Comparison of ENCODE assay signal across 8 mouse cellular contexts in genomic region chr10:128493319-128493694, GRCm38 (mm10). TPM values are rescaled to one million over a fixed set of nuclear protein-coding genes. Genes with fewer than 3 reads are reported as not detected.
DNase-seq lines count a peak whose midpoint lies in the region; ATAC-seq and TF ChIP-seq lines count a peak whose summit lies in the region.

No protein-coding gene starts in this region.

- H3K9me3 ChIP-seq in heart, embryonic 11.5 days (replicated peaks; ENCODE audit: control insufficient read depth, low read length), result no peaks in the 10 kb centered on the region
- H3K9me3 ChIP-seq in limb, embryonic 14.5 days (ENCODE audit: control insufficient read depth, low read length), result no peaks in the 10 kb centered on the region
- H3K9me3 ChIP-seq in stomach, embryonic 15.5 days, result no peaks in the 10 kb centered on the region

- no peak for DNase-seq in heart, adult 11 months
- peak; percentile 56 for DNase-seq in CD4-positive helper T cell, adult 2 months (ENCODE audit: low read depth, low spot score)
- peak; percentile 20 for DNase-seq in limb, embryonic 14.5 days (ENCODE audit: low spot score)
- DNase-seq in right cerebral cortex, postnatal 10 days (ENCODE audit: low spot score in 2 of 2), result no peak
- no peak for DNase-seq in lung, postnatal 4 days

- H3K36me3 ChIP-seq in heart, embryonic 11.5 days (ENCODE audit: control insufficient read depth, insufficient read depth, low read length), result peaks cover 21% of the 10 kb centered on the region
- H3K36me3 ChIP-seq in limb, embryonic 14.5 days (ENCODE audit: control insufficient read depth, insufficient read depth, low read length), result peaks cover 36% of the 10 kb centered on the region
- H3K36me3 ChIP-seq in stomach, embryonic 15.5 days, result peaks cover 31% of the 10 kb centered on the region

- no peaks in the 10 kb centered on the region for H3K27me3 ChIP-seq in heart, embryonic 11.5 days (ENCODE audit: control insufficient read depth, insufficient read depth, low read length)
- H3K27me3 ChIP-seq in limb, embryonic 14.5 days (ENCODE audit: control insufficient read depth, insufficient read depth, low read length), result no peaks in the 10 kb centered on the region
- H3K27me3 ChIP-seq in stomach, embryonic 15.5 days (replicated peaks), result no peaks in the 10 kb centered on the region

- peak overlapping the region; percentile 98 for H3K9ac ChIP-seq in heart, embryonic 11.5 days (ENCODE audit: low read depth, low read length)
- H3K9ac ChIP-seq in limb, embryonic 14.5 days (ENCODE audit: low read depth, low read length, severe bottlenecking), result peak overlapping the region; percentile 76
- H3K9ac ChIP-seq in stomach, embryonic 15.5 days, result peak overlapping the region; percentile 87

- no peak for TF ChIP-seq POLR2A in limb, embryonic 14.5 days (IDR thresholded peaks at IDR 0.05; ENCODE audit: borderline replicate concordance, extremely low read depth, insufficient read depth, insufficient read length)

- peak overlapping the region; percentile 97 for H3K27ac ChIP-seq in heart, embryonic 11.5 days (ENCODE audit: low read depth, low read length)
- peak overlapping the region; percentile 97 for H3K27ac ChIP-seq in limb, embryonic 14.5 days (replicated peaks; ENCODE audit: low read depth, low read length)
- H3K27ac ChIP-seq in stomach, embryonic 15.5 days, result peak overlapping the region; percentile 99

- H3K4me2 ChIP-seq in heart, embryonic 11.5 days, result peak overlapping the region; percentile 87
- H3K4me2 ChIP-seq in limb, embryonic 14.5 days (replicated peaks; ENCODE audit: low read depth, low read length, severe bottlenecking), result peak overlapping the region; percentile 66
- H3K4me2 ChIP-seq in stomach, embryonic 15.5 days, result peak overlapping the region; percentile 84

- under 1% methylated on average over 12 of the region's 12 CpGs for WGBS in heart, embryonic 11.5 days (ENCODE audit: insufficient replicate concordance)
- WGBS in limb, embryonic 14.5 days, result 0% methylated on average over 12 of the region's 12 CpGs
- under 1% methylated on average over 12 of the region's 12 CpGs for WGBS in stomach, embryonic 15.5 days

- ATAC-seq in heart, embryonic 11.5 days (replicated peaks; ENCODE audit: insufficient number of reproducible peaks, low FRiP score, low TSS enrichment), result peak; percentile 5; the same call in 1 of the 2 replicates
- peak; percentile 50 for ATAC-seq in erythroblast, adult 5-6 weeks (replicated peaks; ENCODE audit: low FRiP score, poor library complexity, severe bottlenecking)
- peak; percentile 8 for ATAC-seq in limb, embryonic 14.5 days (ENCODE audit: low FRiP score, low read depth)
- peak; percentile 9; the same call in 1 of the 2 replicates for ATAC-seq in stomach, embryonic 15.5 days (ENCODE audit: insufficient read depth, low FRiP score, low read depth)

- peak overlapping the region; percentile 94 for H3K4me3 ChIP-seq in heart, embryonic 11.5 days (ENCODE audit: low read depth, low read length)
- H3K4me3 ChIP-seq in limb, embryonic 14.5 days (replicated peaks; ENCODE audit: low read length), result peak overlapping the region; percentile 79
- peak overlapping the region; percentile 89 for H3K4me3 ChIP-seq in stomach, embryonic 15.5 days (replicated peaks)

- peaks cover 51% of the 10 kb centered on the region for H3K4me1 ChIP-seq in heart, embryonic 11.5 days (ENCODE audit: control insufficient read depth, insufficient read depth, low read length)
- H3K4me1 ChIP-seq in limb, embryonic 14.5 days (ENCODE audit: control insufficient read depth, insufficient read depth, low read length), result peaks cover 19% of the 10 kb centered on the region
- H3K4me1 ChIP-seq in stomach, embryonic 15.5 days, result peaks cover 48% of the 10 kb centered on the region

RNA-seq across cellular contexts. Expression of gene Myl6, which starts 0.6 kb away (rescaled TPM):
- 1,242 and 1,345 TPM in 2 replicates for polyA plus RNA-seq in heart, embryonic 11.5 days (2014; fragmentation: Nextera tagmentation; extraction: Ambion mirVana)
- 410 and 475 TPM in 2 replicates for total RNA-seq in erythroblast, adult 5-6 weeks (2015; ENCODE audit: low replicate concordance)
- 558 TPM in 2 replicates for total RNA-seq in erythroblast, adult 5-6 weeks (2017; ENCODE audit: low replicate concordance)
- polyA plus RNA-seq in limb, embryonic 14.5 days (2012; rRNA removed), result 1,142 and 1,623 TPM in 2 replicates
- 1,081 and 1,105 TPM in 2 replicates for polyA plus RNA-seq in limb, embryonic 14.5 days (2014; fragmentation: Nextera tagmentation; extraction: Ambion mirVana)
- 1,838 and 1,873 TPM in 2 replicates for polyA plus RNA-seq in stomach, embryonic 15.5 days (2015; fragmentation: Nextera tagmentation; extraction: Ambion mirVana)

RNA-seq across cellular contexts. Expression of gene Myl6b, which starts 5.2 kb away (rescaled TPM):
- polyA plus RNA-seq in heart, embryonic 11.5 days (2014; fragmentation: Nextera tagmentation; extraction: Ambion mirVana), result 3.3 and 5.4 TPM in 2 replicates
- 5.4 TPM in 1 of 2 replicates, not detected in the other for total RNA-seq in erythroblast, adult 5-6 weeks (2015; ENCODE audit: low replicate concordance)
- total RNA-seq in erythroblast, adult 5-6 weeks (2017; ENCODE audit: low replicate concordance), result 0.85 TPM in 1 of 2 replicates, not detected in the other
- 54.9 and 56.7 TPM in 2 replicates for polyA plus RNA-seq in limb, embryonic 14.5 days (2012; rRNA removed)
- 6.1 and 6.6 TPM in 2 replicates for polyA plus RNA-seq in limb, embryonic 14.5 days (2014; fragmentation: Nextera tagmentation; extraction: Ambion mirVana)
- 3.0 and 3.4 TPM in 2 replicates for polyA plus RNA-seq in stomach, embryonic 15.5 days (2015; fragmentation: Nextera tagmentation; extraction: Ambion mirVana)

RNA-seq across cellular contexts. Expression of gene Esyt1, which starts 32.4 kb away (rescaled TPM):
- 14.5 and 18.7 TPM in 2 replicates for polyA plus RNA-seq in heart, embryonic 11.5 days (2014; fragmentation: Nextera tagmentation; extraction: Ambion mirVana)
- total RNA-seq in erythroblast, adult 5-6 weeks (2015; ENCODE audit: low replicate concordance), result 15.2 and 16.9 TPM in 2 replicates
- total RNA-seq in erythroblast, adult 5-6 weeks (2017; ENCODE audit: low replicate concordance), result 24.8 and 27.9 TPM in 2 replicates
- 51.3 and 59.6 TPM in 2 replicates for polyA plus RNA-seq in limb, embryonic 14.5 days (2012; rRNA removed)
- 35.8 and 37.9 TPM in 2 replicates for polyA plus RNA-seq in limb, embryonic 14.5 days (2014; fragmentation: Nextera tagmentation; extraction: Ambion mirVana)
- polyA plus RNA-seq in stomach, embryonic 15.5 days (2015; fragmentation: Nextera tagmentation; extraction: Ambion mirVana), result 28.8 and 32.1 TPM in 2 replicates

RNA-seq across cellular contexts. Expression of gene Smarcc2, which starts 34.3 kb away (rescaled TPM):
- polyA plus RNA-seq in heart, embryonic 11.5 days (2014; fragmentation: Nextera tagmentation; extraction: Ambion mirVana), result 70.8 and 82.8 TPM in 2 replicates
- 22.1 and 31.6 TPM in 2 replicates for total RNA-seq in erythroblast, adult 5-6 weeks (2015; ENCODE audit: low replicate concordance)
- 29.0 and 34.7 TPM in 2 replicates for total RNA-seq in erythroblast, adult 5-6 weeks (2017; ENCODE audit: low replicate concordance)
- 216 and 219 TPM in 2 replicates for polyA plus RNA-seq in limb, embryonic 14.5 days (2012; rRNA removed)
- polyA plus RNA-seq in limb, embryonic 14.5 days (2014; fragmentation: Nextera tagmentation; extraction: Ambion mirVana), result 98.0 and 110 TPM in 2 replicates
- polyA plus RNA-seq in stomach, embryonic 15.5 days (2015; fragmentation: Nextera tagmentation; extraction: Ambion mirVana), result 63.1 and 70.0 TPM in 2 replicates

RNA-seq across cellular contexts. Expression of gene Zc3h10, which starts 54.3 kb away (rescaled TPM):
- 7.7 and 8.0 TPM in 2 replicates for polyA plus RNA-seq in heart, embryonic 11.5 days (2014; fragmentation: Nextera tagmentation; extraction: Ambion mirVana)
- 0.19 and 0.63 TPM in 2 replicates for total RNA-seq in erythroblast, adult 5-6 weeks (2015; ENCODE audit: low replicate concordance)
- 2.8 and 3.2 TPM in 2 replicates for total RNA-seq in erythroblast, adult 5-6 weeks (2017; ENCODE audit: low replicate concordance)
- polyA plus RNA-seq in limb, embryonic 14.5 days (2012; rRNA removed), result 15.2 and 17.2 TPM in 2 replicates
- polyA plus RNA-seq in limb, embryonic 14.5 days (2014; fragmentation: Nextera tagmentation; extraction: Ambion mirVana), result 13.7 and 14.5 TPM in 2 replicates
- polyA plus RNA-seq in stomach, embryonic 15.5 days (2015; fragmentation: Nextera tagmentation; extraction: Ambion mirVana), result 12.1 and 12.4 TPM in 2 replicates

Comparison
In these comparisons a context has a peak if more than half of its experiments do, and no peak if none do; other contexts are left out.
1. DNase-seq: peak in CD4-positive helper T cell, adult 2 months (single experiment) and limb, embryonic 14.5 days (single experiment); none in heart, adult 11 months (single experiment), right cerebral cortex, postnatal 10 days (0 of 2) and lung, postnatal 4 days (0 of 2).
2. Peak in every context shown above with its lines, with median percentiles within 50 percentile points of each other: ATAC-seq, H3K27ac ChIP-seq, H3K4me2 ChIP-seq, H3K4me3 ChIP-seq and H3K9ac ChIP-seq.